Mouse (Mus musculus) cerebellum, adult 11-12 months (tissue): ENCODE results near the gene Kif21b.
A peak's percentile ranks its signal among the peaks of the same experiment; 100 is the strongest.

Source experiments
- DNase-seq: peaks from one replicate; pipeline ENCODE4 v3.0.0; 2022

Gene Kif21b

GRCm38 (mm10) chr1:136128944-136129589 is 2.1 kb upstream of the Kif21b start:
- no peak for DNase-seq

GRCm38 (mm10) chr1:136130107-136130506 is 1.1 kb upstream of the Kif21b start:
- DNase-seq: peak; percentile 46

GRCm38 (mm10) chr1:136131603-136132291 is 558 bp downstream of the Kif21b start:
- DNase-seq: peak; percentile 58

DNA sequence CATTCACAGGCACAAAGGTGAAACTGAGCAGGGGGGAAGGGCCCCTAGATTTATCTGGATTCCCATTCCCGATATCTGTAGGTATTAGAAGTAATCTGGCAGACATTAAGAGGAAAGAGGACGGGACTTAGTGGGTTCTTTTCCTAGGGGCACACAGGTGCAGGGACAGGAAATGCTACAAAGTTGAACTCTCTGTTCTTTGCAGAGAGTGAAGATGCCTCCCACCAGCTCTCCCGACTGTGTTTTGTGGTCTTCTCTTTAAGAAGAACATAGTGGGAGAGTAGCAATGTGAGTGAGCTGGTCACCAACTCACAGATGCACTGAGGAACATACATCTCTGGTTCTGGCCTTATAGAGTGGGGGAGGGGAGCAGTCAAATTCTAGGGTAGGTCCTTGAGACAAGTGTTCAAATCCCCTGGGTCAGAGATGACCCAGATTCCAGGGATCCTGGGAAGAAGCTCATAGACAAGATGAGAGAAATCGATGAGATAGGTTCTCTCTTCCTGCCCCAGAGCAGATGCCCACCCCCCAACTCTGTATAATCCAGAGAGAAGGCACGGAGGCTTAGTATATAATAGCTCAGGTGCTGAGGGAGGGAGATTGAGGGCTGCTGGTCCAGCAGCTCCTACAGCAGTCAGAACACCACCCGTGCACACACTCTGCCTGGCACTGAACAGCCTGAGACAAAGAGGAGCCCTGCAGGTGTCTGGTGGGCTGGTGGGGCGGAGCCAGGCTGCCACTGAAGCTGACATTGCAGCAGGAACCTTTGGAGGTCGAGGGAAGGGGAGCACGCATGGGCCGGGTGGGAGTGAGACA is 1.4 kb downstream of the Kif21b start:
- peak; percentile 42 for DNase-seq

DNA sequence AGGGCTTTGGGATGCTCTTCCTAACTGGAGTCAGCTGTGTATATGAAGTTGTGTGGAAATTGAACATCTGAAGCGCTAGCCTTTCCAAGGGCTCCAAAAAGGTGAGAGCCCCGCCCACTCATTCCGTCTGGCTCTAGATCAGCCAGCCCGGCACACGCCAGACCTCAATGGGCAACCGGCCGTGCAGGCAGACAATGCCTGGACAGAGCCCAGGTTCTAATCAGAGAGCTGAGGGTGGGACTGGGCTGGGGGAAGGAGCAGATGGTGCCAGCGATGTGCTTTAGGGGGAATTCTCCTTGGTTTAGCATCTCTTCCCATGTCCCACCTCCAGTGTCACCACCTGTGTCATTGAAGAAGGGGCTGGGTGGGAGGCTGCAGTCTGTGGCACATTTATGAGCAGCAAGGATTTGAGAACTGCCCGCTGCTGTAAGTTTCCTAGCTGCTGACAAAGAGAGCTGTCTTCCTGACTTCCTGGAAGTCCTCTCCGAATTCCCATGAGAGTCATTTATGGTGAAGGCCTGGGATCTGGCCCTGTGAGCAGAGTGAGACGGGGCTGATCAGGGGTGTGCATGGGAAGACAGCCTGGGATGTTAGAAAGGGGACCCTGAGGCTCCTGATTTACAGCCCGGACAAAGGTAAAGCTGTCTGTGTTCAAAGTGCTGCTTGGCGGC is 2.5 kb downstream of the Kif21b start:
- DNase-seq: peak; percentile 58

- no peak for DNase-seq
Measured at GRCm38 (mm10) chr1:136134547-136134946, 3.4 kb downstream of the Kif21b start.

- no peak for DNase-seq
Measured at GRCm38 (mm10) chr1:136135046-136135445, 3.9 kb downstream of the Kif21b start.

GRCm38 (mm10) chr1:136135777-136136444 is 4.7 kb downstream of the Kif21b start:
- no peak for DNase-seq

DNA sequence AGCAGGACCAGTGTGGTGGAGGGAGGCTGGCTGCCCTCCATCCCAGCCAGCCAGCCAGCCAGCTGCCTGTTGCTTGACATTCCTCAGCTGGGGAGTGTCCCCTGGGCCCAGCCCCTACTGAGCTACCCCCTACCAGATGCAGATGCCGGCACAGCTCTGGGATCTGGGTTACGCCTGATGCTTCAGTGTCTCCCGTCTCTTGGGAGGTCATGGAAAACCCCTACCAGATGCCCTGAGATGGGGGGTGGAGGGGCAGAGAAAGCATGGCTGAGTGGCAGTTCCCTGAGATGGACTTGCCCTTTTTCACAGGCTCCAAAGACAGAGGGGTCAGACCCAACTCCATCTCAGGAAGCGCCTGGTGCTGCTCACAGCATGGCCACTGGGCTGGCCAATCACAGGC is 5.4 kb downstream of the Kif21b start:
- no peak for DNase-seq

- no peak for DNase-seq
Measured at GRCm38 (mm10) chr1:136137071-136137531, 5.9 kb downstream of the Kif21b start.

DNA sequence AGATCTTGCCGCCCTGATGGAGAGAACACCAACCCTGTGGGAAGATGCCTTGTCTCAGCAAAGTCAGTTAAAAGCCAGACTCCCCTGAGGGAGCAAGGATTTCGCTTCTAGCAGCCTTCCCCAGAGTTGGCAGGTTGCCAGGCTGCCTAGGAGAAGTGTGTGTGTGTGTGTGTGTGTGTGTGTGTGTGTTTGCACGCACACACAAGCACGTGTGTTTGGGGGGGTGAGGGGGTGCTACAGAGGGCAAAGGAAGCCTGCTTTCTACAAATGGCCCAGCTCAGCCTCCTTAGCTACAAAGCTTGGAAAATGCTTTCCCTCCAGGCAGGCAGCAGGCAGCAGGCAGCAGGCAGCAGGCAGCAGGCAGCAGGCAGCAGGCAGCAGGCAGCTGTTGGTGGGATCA is 6.4 kb downstream of the Kif21b start:
- DNase-seq: peak; percentile 48

GRCm38 (mm10) chr1:136138191-136138830 is 7.1 kb downstream of the Kif21b start:
- no peak for DNase-seq

DNA sequence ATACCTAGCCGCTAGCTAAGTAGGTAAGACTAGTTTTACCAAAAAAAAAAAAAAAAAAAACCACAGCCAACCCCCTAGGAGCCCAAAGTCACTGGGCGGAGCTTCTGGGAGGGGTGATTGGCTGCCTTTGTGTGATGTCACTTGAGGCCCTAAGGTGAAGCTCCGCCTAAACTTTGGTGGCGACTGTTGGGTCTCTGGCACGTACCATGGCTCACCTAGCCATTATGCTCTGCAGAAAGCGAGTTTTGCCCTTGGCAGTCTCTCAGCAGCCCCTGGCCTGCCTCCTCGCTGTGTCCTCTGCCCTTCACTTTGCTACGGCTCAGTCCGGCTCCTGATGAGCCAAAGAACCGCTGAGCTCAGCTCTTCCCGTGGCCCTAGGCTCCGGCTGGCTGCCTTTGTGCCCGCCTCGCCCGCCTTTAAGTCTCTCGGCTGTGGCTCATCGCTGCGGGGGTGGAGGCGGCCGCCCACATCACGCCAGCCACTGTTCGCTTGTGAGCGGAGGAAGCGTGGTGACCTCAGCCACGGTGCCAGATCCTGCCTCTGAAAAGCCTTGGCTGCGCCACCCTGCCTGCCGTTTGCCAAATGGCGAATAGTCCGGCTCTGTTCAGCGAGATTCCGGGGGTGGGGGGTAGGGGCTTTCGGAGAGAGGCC is 8.9 kb downstream of the Kif21b start:
- peak; percentile 93 for DNase-seq

GRCm38 (mm10) chr1:136141176-136141950 is 10.2 kb downstream of the Kif21b start:
- DNase-seq: peak; percentile 65

GRCm38 (mm10) chr1:136142336-136142735 is 11.1 kb downstream of the Kif21b start:
- peak; percentile 51 for DNase-seq

GRCm38 (mm10) chr1:136143514-136143913 is 12.3 kb downstream of the Kif21b start:
- no peak for DNase-seq

DNA sequence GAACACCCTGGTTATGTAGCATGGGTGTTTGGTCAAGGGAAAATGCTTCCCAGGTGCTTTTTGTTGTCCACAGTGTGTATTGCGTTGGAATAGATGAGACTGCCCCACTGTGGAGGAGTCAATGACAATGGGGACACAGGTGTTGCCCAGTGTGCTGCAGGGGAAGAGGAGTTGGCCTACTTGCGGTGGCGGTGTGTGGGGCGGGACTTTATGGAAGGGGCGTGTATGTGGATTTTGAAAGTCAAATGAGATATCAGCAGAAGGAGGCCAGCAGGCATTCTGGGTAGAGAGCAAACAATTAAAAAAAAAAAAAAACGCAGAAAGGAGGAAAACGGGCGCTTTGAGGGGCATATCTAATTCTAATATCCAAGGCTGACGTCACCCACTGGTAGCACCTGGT is 18.5 kb downstream of the Kif21b start:
- no peak for DNase-seq

- DNase-seq: no peak
Measured at GRCm38 (mm10) chr1:136151371-136151770, 20.2 kb downstream of the Kif21b start.

- no peak for DNase-seq
Measured at GRCm38 (mm10) chr1:136156304-136156703, 25.1 kb downstream of the Kif21b start.

DNA sequence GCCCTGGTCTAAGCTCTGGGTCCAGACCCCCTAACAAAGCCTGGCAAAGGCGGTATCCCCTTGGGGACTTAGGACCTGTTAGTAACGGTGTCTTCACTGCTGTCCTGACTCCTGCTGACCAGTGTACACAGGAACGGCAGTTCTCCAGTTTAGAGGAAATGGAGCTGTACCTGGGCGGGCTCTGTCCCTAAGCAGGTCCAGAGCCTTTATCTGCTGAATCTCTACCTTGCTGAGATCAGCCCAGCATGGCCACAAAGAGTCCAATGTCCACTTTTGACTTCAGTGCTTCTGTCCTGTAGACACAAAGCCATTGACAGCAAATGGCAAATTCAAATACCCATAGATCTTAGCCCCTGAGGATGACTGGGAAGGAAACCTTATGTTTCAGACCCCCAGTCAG is 25.8 kb downstream of the Kif21b start:
- DNase-seq: no peak

- no peak for DNase-seq
Measured at GRCm38 (mm10) chr1:136159830-136160229, 28.6 kb downstream of the Kif21b start.
